Mouse (Mus musculus) kidney, embryonic 16.5 days (tissue): ENCODE results near the gene Smim24. TPM values are rescaled to one million over a fixed set of nuclear protein-coding genes. Genes with fewer than 3 reads are reported as not detected.

Source experiments
- ATAC-seq: fragments of 200-750 bp; cut with Nextera tagmentation; 2 replicates; pipeline ENCODE4 v1.8.0; 2017; ENCODE audit warnings: moderate TSS enrichment; ENCODE audit not compliant: low FRiP score, low TSS enrichment
- H3K27ac ChIP-seq: fragments of 300-500 bp; sonication (generic); 2 replicates; pipeline ENCODE4 v1.5.1; 2014; ENCODE audit warnings: low read length
- H3K27me3 ChIP-seq: fragments of 300-500 bp; sonication (generic); 2 replicates; pipeline ENCODE4 v1.6.1; 2014; ENCODE audit warnings: low read length, control low read depth, mixed read lengths; ENCODE audit not compliant: insufficient read depth
- H3K36me3 ChIP-seq: fragments of 300-500 bp; sonication (generic); 2 replicates; pipeline ENCODE4 v1.6.1; 2014; ENCODE audit warnings: low read length, control low read depth, mixed read lengths; ENCODE audit not compliant: insufficient read depth
- H3K4me1 ChIP-seq: fragments of 300-500 bp; sonication (generic); 2 replicates; pipeline ENCODE4 v1.6.1; 2014; ENCODE audit warnings: low read length, control low read depth, mixed read lengths; ENCODE audit not compliant: insufficient read depth
- H3K4me2 ChIP-seq: fragments of 300-500 bp; sonication (generic); replicated peaks from 2 replicates; pipeline ENCODE4 v1.6.1; 2014; ENCODE audit warnings: low read depth, low read length
- H3K4me3 ChIP-seq: fragments of 300-500 bp; sonication (generic); 2 replicates; pipeline ENCODE4 v1.5.1; 2014; ENCODE audit warnings: mild to moderate bottlenecking, low read length
- H3K9ac ChIP-seq: fragments of 300-500 bp; sonication (generic); replicated peaks from 2 replicates; pipeline ENCODE4 v1.6.1; 2014; ENCODE audit warnings: low read length
- H3K9me3 ChIP-seq: fragments of 300-500 bp; sonication (generic); 2 replicates; pipeline ENCODE4 v1.6.1; 2016; ENCODE audit warnings: low read length, control low read depth
- WGBS: fragments of 180-500 bp; shearing (Covaris S2); extraction: QIAGEN DNeasy Blood & Tissue Kit; methylation state at CpG from one replicate; pipeline ENCODE4 v1.1.7; 2014; 5-methylcytosine and 5-hydroxymethylcytosine counted together
- polyA plus RNA-seq: library from polyadenylated mRNA; unstranded; fragments of >200 nt; fragmentation: Nextera tagmentation; extraction: Ambion mirVana; gene quantifications from 2 replicates; pipeline ENCODE4 v1.2.1, GENCODE M21; 2015

The Smim24 gene
- polyA plus RNA-seq: 42.7 and 44.1 TPM in 2 replicates

DNA sequence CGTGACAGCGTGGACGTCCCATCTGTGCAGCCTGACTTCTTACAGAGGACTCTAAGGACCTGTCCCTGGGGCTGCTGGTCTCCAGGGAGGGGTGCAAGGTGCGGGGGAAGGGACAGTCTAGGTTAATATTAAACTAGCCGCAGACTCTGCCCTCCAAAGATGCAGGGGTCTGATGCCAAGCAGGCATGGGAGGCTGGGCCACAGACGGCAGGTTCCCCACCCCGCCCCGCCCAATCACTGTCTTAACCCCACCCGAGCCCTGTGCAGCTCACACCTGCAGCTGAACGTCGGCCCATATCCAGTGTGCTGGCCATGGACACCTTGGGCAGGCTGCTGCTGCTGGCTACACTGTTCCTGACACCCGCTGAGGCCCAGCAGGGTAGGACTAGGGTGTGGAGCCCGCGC lies at the start of gene Smim24:
Gene Smim24, plus strand, starts transcription at position 271 of the 405 bp plus-strand sequence.
- peak within 1 kb of the TSS; percentile 56 for H3K4me2 ChIP-seq
- H3K4me1 ChIP-seq: peaks cover 35% of the 10 kb centered on the region
- WGBS: 61% methylated on average over 14 of the region's 14 CpGs
- peak within 1 kb of the TSS; percentile 44 for H3K27ac ChIP-seq
- H3K36me3 ChIP-seq: peaks cover 18% of the 10 kb centered on the region
- peak within 1 kb of the TSS; percentile 36 for H3K4me3 ChIP-seq
- peak; percentile 52 for ATAC-seq
- H3K9ac ChIP-seq: peak within 1 kb of the TSS; percentile 62
- H3K9me3 ChIP-seq: no peaks in the 10 kb centered on the region
- H3K27me3 ChIP-seq: no peaks in the 10 kb centered on the region

DNA sequence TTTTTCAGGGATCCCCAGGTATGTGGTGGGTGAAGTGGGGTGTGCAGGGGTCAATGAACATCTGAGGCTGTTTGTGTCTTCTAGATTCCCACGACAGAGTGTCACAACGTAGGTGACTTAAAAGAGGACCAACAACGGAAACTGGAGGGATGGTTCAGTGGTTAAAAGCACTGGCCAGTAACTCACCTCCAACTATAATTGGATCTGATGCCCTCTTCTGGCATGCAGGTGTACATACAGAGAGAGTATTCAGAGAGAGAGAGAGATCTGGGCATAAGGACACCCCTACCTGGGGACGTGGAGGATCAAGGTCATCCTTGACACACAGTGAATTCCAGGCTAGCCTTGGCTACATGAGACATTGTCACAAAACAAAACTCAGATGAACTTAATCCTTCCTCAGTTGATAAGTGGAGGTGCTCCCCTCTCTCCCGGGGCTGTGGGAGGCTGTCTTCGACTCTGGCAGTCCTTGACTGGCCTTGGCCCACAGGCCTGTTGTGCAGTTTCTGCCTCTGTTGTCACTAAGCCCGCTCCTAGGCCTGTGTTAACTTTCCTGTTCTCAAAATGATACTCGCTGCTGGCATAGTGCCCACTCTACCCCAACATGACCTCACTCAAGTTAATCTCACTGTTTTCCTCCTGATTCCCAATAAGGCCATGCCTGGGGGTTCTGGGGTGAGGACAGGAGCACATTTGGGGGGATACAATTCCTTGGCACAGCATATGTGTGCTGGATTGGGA lies 48.3 kb upstream of the Smim24 start:
- Histone ChIP-seq H3K9me3 (no peaks in the 10 kb centered on the region), H3K36me3 (peaks cover 7% of the 10 kb centered on the region; the same call in 1 of the 2 replicates), H3K9ac (no peak overlapping the region), H3K27me3 (peaks cover 37% of the 10 kb centered on the region), H3K4me3 (no peak overlapping the region), H3K27ac (no peak overlapping the region), H3K4me2 (no peak overlapping the region), H3K4me1 (peaks cover 28% of the 10 kb centered on the region)
- WGBS: 49% methylated on average over 8 of the region's 8 CpGs
- no peak for ATAC-seq

DNA sequence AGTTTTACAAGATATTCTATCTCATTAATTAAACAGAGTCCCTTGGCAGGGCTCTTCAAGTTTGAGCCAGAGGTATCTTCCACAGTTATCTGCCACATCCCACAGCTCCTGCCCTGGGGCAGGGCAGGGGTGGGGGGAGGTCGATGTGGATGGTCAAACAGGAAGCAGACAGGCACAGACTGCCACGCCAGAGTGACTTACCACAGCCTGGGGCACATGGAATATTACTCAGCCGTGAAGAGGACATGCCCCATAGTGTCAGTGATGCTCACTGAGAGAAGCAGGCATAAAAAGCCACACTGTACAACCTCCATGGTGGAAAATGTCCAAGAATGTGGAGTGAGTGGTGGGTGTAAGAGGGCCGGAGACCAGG lies 47.7 kb upstream of the Smim24 start:
- no peak for ATAC-seq
- peaks cover 32% of the 10 kb centered on the region for H3K4me1 ChIP-seq

DNA sequence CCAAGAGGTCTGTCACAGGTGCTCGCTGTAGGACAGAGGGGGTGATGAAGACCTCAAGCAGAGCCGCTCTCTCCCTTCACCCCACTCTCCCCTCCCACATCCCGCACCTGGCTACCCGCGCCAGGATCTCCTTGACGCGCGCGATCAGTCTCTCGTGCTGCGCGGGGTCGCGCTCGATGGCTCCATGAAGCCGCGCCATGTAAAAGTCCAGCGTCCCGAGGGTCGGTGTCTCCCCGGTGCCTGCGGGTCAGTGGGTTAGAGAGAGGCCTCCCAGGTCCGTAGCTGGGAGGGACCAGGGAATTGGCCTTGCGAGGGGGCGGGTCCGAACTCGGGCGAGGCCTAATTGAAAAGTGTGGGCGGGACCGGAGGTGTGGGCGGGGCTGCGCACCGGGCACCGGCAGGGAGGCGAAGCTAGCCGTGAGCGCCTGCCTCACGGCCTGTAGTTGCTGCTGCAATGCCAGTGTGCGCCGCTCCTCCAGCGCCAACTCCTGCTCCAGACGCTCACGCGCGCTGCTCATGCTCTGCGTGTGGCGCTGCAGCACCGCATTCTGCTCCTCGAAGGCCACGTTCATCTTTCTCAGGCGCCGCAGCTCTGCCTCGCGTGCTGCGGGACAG lies 46.3 kb upstream of the Smim24 start:
- H3K9ac ChIP-seq: peak overlapping the region; percentile 61
- H3K4me2 ChIP-seq: peak overlapping the region; percentile 73
- peak; percentile 8; the same call in 1 of the 2 replicates for ATAC-seq
- peaks cover 7% of the 10 kb centered on the region; the same call in 1 of the 2 replicates for H3K36me3 ChIP-seq
- H3K27me3 ChIP-seq: peaks cover 30% of the 10 kb centered on the region
- H3K4me3 ChIP-seq: peak overlapping the region; percentile 42
- 8% methylated on average over 54 of the region's 55 CpGs for WGBS
- H3K4me1 ChIP-seq: peaks cover 39% of the 10 kb centered on the region
- H3K9me3 ChIP-seq: no peaks in the 10 kb centered on the region
- H3K27ac ChIP-seq: peak overlapping the region; percentile 61

More for the DNA sequence above, 47.7 kb upstream of the Smim24 start:
- no peak overlapping the region for H3K27ac ChIP-seq
- no peak overlapping the region for H3K9ac ChIP-seq
- H3K36me3 ChIP-seq: peaks cover 7% of the 10 kb centered on the region; the same call in 1 of the 2 replicates
- H3K27me3 ChIP-seq: peaks cover 37% of the 10 kb centered on the region
- H3K4me3 ChIP-seq: no peak overlapping the region
- no peaks in the 10 kb centered on the region for H3K9me3 ChIP-seq
- no peak overlapping the region for H3K4me2 ChIP-seq
- WGBS: 68% methylated on average over 4 of the region's 4 CpGs

DNA sequence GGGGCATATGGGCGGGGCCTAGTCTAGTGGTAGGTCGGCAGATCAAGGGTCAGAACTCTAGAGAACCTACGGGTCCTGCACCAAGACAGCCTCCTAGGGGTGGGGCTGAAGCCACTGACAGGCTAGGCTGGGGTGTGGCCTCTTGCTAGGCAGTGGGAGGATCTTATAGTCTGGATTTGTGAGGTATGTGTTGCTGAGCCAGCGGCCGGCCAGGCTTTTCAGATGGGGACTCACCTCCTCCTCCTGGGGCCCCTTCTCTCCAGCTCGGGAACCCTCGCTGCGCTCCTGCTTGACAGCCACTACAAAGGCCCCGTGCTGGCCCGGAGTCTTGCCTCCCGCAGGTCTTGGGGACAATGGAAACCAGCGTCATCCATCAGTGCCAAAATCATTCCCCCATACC lies 43.7 kb upstream of the Smim24 start:
- Histone ChIP-seq H3K9me3 (no peaks in the 10 kb centered on the region), H3K4me2 (peak overlapping the region; percentile 90), H3K4me3 (peak overlapping the region; percentile 88), H3K4me1 (peaks cover 33% of the 10 kb centered on the region), H3K27ac (0 out of 2 replicates have a peak overlapping the region, but pooled peaks have one; percentile 81), H3K36me3 (peaks cover 7% of the 10 kb centered on the region; the same call in 1 of the 2 replicates), H3K9ac (peak overlapping the region; percentile 97), H3K27me3 (peaks cover 6% of the 10 kb centered on the region; the same call in 1 of the 2 replicates)
- WGBS: 6% methylated on average over 12 of the region's 12 CpGs
- no peak for ATAC-seq

DNA sequence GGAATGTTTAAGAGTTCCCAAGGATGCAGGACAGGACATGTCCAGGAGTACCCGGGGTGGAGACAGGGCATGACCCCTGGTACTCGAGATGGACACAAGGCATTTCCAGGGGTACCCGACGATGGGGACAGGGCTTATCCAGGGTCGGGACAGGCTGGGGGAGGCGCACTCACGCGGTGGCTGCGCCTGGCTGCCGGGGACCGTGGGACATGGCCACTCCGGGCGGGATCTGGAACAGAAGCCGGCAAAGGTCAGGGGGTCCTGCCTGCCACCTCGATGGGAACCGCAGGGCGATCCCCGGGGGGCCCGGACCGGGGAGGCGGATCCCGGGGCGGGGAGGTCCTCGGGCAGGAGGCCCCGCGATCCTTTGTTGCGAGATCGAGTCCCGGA lies 42.9 kb upstream of the Smim24 start:
- Histone ChIP-seq H3K9me3 (no peaks in the 10 kb centered on the region), H3K4me1 (peaks cover 33% of the 10 kb centered on the region), H3K36me3 (peaks cover 7% of the 10 kb centered on the region; the same call in 1 of the 2 replicates), H3K9ac (peak overlapping the region; percentile 97), H3K27ac (peak overlapping the region; percentile 81), H3K27me3 (no peaks in the 10 kb centered on the region), H3K4me3 (peak overlapping the region; percentile 88), H3K4me2 (peak overlapping the region; percentile 90)
- ATAC-seq: peak; percentile 12
- under 1% methylated on average over 25 of the region's 29 CpGs for WGBS

DNA sequence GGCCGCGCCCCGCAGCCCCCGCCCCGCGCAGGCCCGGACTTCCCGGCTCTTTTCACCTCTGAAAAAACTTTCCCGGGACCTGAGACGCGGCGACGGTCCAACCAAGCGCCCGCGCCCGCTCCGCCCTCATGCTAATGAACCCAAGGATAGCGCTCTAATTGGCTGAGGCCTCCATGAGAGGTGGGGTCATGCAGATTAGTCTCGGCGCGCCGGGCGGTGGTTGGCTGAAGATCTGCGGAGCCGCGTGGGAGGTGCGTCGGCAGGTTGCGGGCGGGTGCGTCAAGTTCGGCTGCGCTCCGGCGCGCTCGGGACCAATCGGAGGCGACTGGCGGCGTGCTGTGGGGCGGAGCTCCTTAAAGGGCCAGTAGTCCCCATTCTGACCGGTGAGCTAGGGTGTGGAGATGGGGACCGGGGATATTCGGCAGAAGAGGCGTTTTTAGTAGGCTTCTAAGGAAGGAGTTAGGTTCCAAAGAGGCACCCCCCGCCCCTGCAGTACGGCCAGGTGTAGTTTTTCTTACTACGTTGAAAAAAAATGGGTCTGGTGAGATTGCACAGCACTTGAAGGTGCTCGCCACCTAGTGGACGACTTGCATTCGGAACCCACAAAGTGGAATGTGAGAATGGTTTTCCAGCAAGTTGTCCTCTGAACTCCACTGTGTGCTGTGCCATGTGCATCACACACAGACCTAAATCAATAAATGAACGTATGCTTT lies 42.3 kb upstream of the Smim24 start, which contains the start of gene Hmg20b:
Gene Hmg20b, minus strand, starts transcription at position 130 of the 713 bp plus-strand sequence.
- Histone ChIP-seq H3K36me3 (peaks cover 7% of the 10 kb centered on the region; the same call in 1 of the 2 replicates), H3K4me1 (peaks cover 33% of the 10 kb centered on the region), H3K9me3 (no peaks in the 10 kb centered on the region), H3K27me3 (no peaks in the 10 kb centered on the region), H3K4me3 (peak within 1 kb of the TSS; percentile 88), H3K9ac (peak within 1 kb of the TSS; percentile 97), H3K4me2 (peak within 1 kb of the TSS; percentile 90), H3K27ac (peak within 1 kb of the TSS; percentile 81)
- peak; percentile 95 for ATAC-seq
- WGBS: under 1% methylated on average over 52 of the region's 54 CpGs

DNA sequence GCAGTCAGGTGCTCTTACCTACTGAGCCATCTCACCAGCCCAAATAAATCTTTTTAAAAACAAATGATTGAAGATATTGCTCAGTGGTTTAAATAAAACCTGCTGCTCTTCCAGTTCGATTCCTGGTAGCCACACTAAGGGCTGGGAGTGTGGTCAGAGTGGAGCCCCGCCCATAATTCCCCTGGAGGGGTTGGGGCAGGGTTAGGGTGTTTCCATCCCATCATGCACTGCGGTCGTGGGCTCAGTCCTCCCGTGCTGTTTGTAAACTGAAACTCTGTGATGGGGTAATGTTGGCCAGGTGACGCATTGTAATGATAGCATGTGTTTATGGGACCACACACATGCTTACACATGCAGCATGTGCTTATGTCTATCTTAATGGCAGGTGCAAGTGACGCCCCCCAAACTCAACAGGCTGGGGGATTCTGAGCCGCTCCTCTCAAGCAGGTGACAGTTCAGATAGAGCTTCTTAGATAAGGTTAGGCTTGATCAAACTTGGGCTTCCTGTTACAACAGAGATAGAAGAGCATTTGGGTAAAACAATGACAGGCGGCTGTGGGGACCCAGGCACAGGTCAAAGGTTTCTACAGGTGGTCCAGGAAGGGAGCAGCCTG lies 41.1 kb upstream of the Smim24 start:
- no peak overlapping the region for H3K9ac ChIP-seq
- no peak overlapping the region for H3K4me2 ChIP-seq
- H3K4me1 ChIP-seq: peaks cover 36% of the 10 kb centered on the region
- H3K9me3 ChIP-seq: no peaks in the 10 kb centered on the region
- no peak overlapping the region for H3K4me3 ChIP-seq
- 28% methylated on average over 9 of the region's 9 CpGs for WGBS
- H3K27me3 ChIP-seq: no peaks in the 10 kb centered on the region
- H3K36me3 ChIP-seq: peaks cover 7% of the 10 kb centered on the region; the same call in 1 of the 2 replicates
- no peak overlapping the region for H3K27ac ChIP-seq
- no peak for ATAC-seq

DNA sequence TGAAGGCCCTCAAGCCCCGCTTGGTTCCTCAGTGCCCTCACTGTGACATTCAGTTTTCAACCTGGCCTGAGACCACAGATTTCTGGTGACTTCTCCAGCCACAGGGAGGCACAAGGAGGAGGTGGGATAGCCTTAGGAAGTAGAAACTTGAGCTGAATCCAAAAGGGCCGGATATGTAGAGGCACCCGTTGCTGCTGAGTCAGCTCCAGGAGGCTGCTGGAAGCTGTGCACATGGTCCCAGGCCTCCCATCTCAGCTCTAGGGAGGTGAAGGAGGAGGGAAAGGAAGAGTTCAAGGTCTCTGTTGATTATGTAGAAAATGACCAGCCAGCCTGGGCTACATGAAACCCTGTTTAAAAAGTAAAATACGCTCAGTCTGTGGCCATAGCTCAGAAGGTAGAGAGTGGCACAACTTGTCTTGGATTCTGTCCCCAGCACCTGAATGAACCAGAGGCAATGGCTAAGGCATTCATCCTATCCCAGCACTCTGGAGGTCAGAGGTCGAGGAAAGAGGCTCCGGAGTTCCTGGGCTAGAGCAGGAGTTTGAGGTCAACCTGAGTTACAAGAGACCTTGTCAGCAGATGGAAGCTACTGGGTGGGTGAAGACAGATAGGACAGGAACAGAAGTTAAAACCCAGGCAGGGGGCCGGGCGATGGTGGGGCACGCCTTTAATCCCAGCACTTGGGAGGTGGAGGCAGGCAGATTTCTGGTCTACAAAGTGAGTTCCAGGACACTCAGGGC lies 37.9 kb upstream of the Smim24 start:
- no peak overlapping the region for H3K4me3 ChIP-seq
- H3K4me2 ChIP-seq: no peak overlapping the region
- peaks cover 35% of the 10 kb centered on the region for H3K4me1 ChIP-seq
- no peak overlapping the region for H3K9ac ChIP-seq
- H3K27ac ChIP-seq: no peak overlapping the region
- no peaks in the 10 kb centered on the region for H3K36me3 ChIP-seq
- no peaks in the 10 kb centered on the region for H3K9me3 ChIP-seq
- no peaks in the 10 kb centered on the region for H3K27me3 ChIP-seq
- 71% methylated on average over 9 of the region's 9 CpGs for WGBS
- no peak for ATAC-seq
